Mouse (Mus musculus) intestine, embryonic 16.5 days (tissue): ENCODE measurements at regions not wholly inside any gene's neighbourhood (a gene's known extent, or its start where the extent isn't known, plus 50 kb on each side); places are given as distances from the start of the nearest gene placed in this dataset.

ENCODE experiments used
- ATAC-seq: fragments of 200-750 bp; cut with Nextera tagmentation; 2 replicates; pipeline ENCODE4 v1.8.0; 2017; ENCODE audit warnings: moderate TSS enrichment, moderate library complexity
- H3K27ac ChIP-seq: fragments of 300-500 bp; sonication (generic); 2 replicates; pipeline ENCODE4 v1.5.1; 2014; ENCODE audit warnings: mild to moderate bottlenecking, low read length
- H3K27me3 ChIP-seq: fragments of 300-500 bp; sonication (generic); replicated peaks from 2 replicates; pipeline ENCODE4 v1.6.1; 2014; ENCODE audit warnings: low read length, control low read depth, mixed read lengths; ENCODE audit not compliant: control insufficient read depth, insufficient read depth
- H3K36me3 ChIP-seq: fragments of 300-500 bp; sonication (generic); 2 replicates; pipeline ENCODE4 v1.6.1; 2014; ENCODE audit warnings: low read length, control low read depth; ENCODE audit not compliant: control insufficient read depth, insufficient read depth
- H3K4me1 ChIP-seq: fragments of 300-500 bp; sonication (generic); 2 replicates; pipeline ENCODE4 v1.6.1; 2014; ENCODE audit warnings: low read length, control low read depth, mixed read lengths; ENCODE audit not compliant: control insufficient read depth, insufficient read depth
- H3K4me2 ChIP-seq: fragments of 300-500 bp; sonication (generic); 2 replicates; pipeline ENCODE4 v1.6.1; 2014; ENCODE audit warnings: low read depth, low read length, control low read depth
- H3K4me3 ChIP-seq: fragments of 300-500 bp; sonication (generic); 2 replicates; pipeline ENCODE4 v1.5.1; 2014; ENCODE audit warnings: mild to moderate bottlenecking, low read length
- H3K9ac ChIP-seq: fragments of 300-500 bp; sonication (generic); 2 replicates; pipeline ENCODE4 v1.6.1; 2014; ENCODE audit warnings: low read depth, low read length
- H3K9me3 ChIP-seq: fragments of 300-500 bp; sonication (generic); 2 replicates; pipeline ENCODE4 v1.6.1; 2016; ENCODE audit warnings: low read length, control low read depth; ENCODE audit not compliant: control insufficient read depth
- WGBS: fragments of 180-500 bp; shearing (Covaris S2); extraction: QIAGEN DNeasy Blood & Tissue Kit; methylation state at CpG from one replicate; pipeline ENCODE4 v1.1.7; 2014; 5-methylcytosine and 5-hydroxymethylcytosine counted together

- Histone ChIP-seq H3K9ac (no peak overlapping the region), H3K4me3 (no peak overlapping the region), H3K36me3 (no peaks in the 10 kb centered on the region), H3K4me1 (no peaks in the 10 kb centered on the region), H3K27ac (no peak overlapping the region), H3K4me2 (no peak overlapping the region), H3K9me3 (no peaks in the 10 kb centered on the region), H3K27me3 (no peaks in the 10 kb centered on the region)
- no peak for ATAC-seq
- 59% methylated on average over 2 of the region's 2 CpGs for WGBS
Measured at GRCm38 (mm10) chr8:82498496-82498895, 95.5 kb upstream of the Il15 start.

GRCm38 (mm10) chr8:82477856-82478255 lies 74.8 kb upstream of the Il15 start:
- Histone ChIP-seq H3K4me3 (no peak overlapping the region), H3K27me3 (no peaks in the 10 kb centered on the region), H3K4me1 (no peaks in the 10 kb centered on the region), H3K27ac (no peak overlapping the region), H3K4me2 (no peak overlapping the region), H3K9ac (no peak overlapping the region), H3K9me3 (no peaks in the 10 kb centered on the region), H3K36me3 (no peaks in the 10 kb centered on the region)
- WGBS: 13% methylated on average over 5 of the region's 5 CpGs
- ATAC-seq: no peak

DNA sequence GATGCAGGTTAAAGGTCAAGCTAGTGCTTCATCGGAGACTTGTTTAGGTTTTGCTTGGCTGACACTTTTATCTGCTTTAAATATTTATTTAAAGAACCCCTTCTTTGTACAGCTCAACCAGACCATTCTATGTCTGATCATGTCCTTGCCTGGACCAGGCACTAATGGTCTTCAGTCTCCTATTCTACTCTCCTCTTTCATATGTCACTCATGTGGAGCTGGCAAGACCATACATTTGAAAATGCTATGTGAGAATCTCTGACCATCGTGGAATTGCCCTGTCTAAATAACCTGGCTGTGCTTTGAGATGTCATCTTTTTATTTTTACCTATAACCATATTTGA lies 74.4 kb upstream of the Il15 start:
- H3K4me1 ChIP-seq: no peaks in the 10 kb centered on the region
- no peak overlapping the region for H3K9ac ChIP-seq
- 29% methylated on average over 2 of the region's 2 CpGs for WGBS
- H3K4me2 ChIP-seq: no peak overlapping the region
- H3K9me3 ChIP-seq: no peaks in the 10 kb centered on the region
- H3K27me3 ChIP-seq: no peaks in the 10 kb centered on the region
- no peaks in the 10 kb centered on the region for H3K36me3 ChIP-seq
- no peak overlapping the region for H3K4me3 ChIP-seq
- ATAC-seq: no peak
- no peak overlapping the region for H3K27ac ChIP-seq

DNA sequence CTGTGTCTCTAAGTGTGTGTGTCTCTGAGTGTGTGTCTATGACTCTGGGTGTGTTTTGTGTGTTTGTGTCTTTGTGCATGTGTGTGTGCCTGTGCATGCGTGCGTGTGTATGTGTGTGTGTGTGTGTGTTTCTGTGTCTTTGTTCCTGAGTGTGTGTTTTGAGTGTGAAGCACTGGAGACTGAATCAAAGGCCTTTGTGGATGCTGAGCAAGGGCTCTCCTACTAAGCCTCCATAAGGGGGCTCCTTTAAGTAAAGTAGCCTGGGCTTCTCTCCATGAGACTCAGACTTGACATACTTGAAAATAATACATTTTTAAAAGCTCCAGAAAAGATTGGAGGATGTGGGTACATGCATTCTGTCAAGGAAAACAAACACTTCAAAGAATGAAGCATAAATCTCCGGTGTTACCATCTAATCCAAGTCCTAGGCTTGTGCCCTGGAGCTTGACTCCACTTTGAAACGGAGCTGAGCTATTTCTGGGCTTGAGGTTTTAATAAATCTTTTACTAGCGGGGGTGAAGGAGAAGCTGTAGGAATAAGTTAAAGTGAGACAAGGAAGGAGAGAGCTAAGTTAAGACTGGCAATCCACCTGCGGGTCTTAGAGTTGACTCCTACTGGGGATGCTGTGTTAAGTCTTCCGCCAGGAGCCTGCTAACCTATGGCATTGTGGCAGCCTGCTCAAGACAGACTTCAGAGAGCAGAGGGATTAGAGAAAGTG lies 73.8 kb upstream of the Il15 start:
- H3K36me3 ChIP-seq: no peaks in the 10 kb centered on the region
- no peaks in the 10 kb centered on the region for H3K9me3 ChIP-seq
- WGBS: 58% methylated on average over 7 of the region's 7 CpGs
- ATAC-seq: no peak
- H3K4me1 ChIP-seq: no peaks in the 10 kb centered on the region
- no peak overlapping the region for H3K27ac ChIP-seq
- H3K9ac ChIP-seq: no peak overlapping the region
- no peak overlapping the region for H3K4me2 ChIP-seq
- no peaks in the 10 kb centered on the region for H3K27me3 ChIP-seq
- H3K4me3 ChIP-seq: no peak overlapping the region

GRCm38 (mm10) chr8:82473266-82473665 lies 70.2 kb upstream of the Il15 start:
- no peaks in the 10 kb centered on the region for H3K27me3 ChIP-seq
- ATAC-seq: no peak

GRCm38 (mm10) chr8:82471825-82472224 lies 68.8 kb upstream of the Il15 start:
- H3K27me3 ChIP-seq: no peaks in the 10 kb centered on the region
- no peak overlapping the region for H3K27ac ChIP-seq
- H3K36me3 ChIP-seq: no peaks in the 10 kb centered on the region
- H3K9me3 ChIP-seq: no peaks in the 10 kb centered on the region
- no CpG with 5 or more reads among the region's 1 CpGs for WGBS
- no peak for ATAC-seq
- no peak overlapping the region for H3K4me3 ChIP-seq
- H3K4me2 ChIP-seq: no peak overlapping the region
- H3K9ac ChIP-seq: no peak overlapping the region
- no peaks in the 10 kb centered on the region for H3K4me1 ChIP-seq

More at GRCm38 (mm10) chr8:82473266-82473665, 70.2 kb upstream of the Il15 start:
- Histone ChIP-seq H3K36me3 (no peaks in the 10 kb centered on the region), H3K9me3 (no peaks in the 10 kb centered on the region), H3K4me2 (no peak overlapping the region), H3K27ac (no peak overlapping the region), H3K4me1 (no peaks in the 10 kb centered on the region), H3K4me3 (no peak overlapping the region), H3K9ac (no peak overlapping the region)
- WGBS: 76% methylated on average over 2 of the region's 2 CpGs

DNA sequence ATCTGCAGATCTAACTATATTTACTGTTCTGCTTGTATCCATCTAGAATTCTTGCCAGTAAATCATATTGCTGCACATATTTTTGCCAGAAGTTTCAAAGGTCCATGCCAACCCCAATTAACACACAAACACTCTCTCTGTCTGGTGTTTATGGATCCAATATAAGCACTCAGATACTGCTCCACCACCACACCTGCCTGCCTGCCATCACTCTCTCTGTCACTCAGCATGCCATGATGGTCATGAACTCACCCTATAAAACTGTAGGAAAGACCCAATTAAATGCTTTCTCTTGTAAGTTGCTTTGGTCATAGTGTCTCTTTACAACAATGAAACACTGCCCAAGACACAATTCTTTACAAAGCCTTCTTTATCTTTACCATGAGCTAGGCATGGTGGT lies 66.8 kb upstream of the Il15 start:
- no peak overlapping the region for H3K4me2 ChIP-seq
- H3K27me3 ChIP-seq: no peaks in the 10 kb centered on the region
- no peak overlapping the region for H3K4me3 ChIP-seq
- no peaks in the 10 kb centered on the region for H3K9me3 ChIP-seq
- H3K4me1 ChIP-seq: no peaks in the 10 kb centered on the region
- H3K27ac ChIP-seq: no peak overlapping the region
- no peaks in the 10 kb centered on the region for H3K36me3 ChIP-seq
- H3K9ac ChIP-seq: no peak overlapping the region
- no peak for ATAC-seq

DNA sequence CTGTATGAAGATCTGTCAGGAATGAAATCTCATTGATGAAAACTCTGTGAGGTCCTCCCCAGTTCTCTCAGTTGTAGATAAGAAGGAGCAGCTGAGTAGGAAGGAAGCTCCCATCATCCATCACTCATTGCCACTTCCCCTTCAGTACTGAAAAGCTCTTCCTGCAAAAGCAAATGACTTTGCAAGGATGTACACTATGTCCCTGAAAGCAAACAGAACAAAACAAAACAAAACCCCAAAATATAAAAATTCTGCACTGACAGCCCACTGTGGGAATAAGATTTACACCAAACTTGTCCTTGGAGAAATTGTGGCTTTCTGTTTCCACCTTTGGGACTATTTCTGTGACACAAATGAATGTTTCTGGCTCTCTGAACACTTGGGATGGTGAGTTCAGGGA lies 59.8 kb upstream of the Il15 start:
- no peak for ATAC-seq
- Histone ChIP-seq H3K4me1 (no peaks in the 10 kb centered on the region), H3K4me2 (no peak overlapping the region), H3K4me3 (no peak overlapping the region), H3K27ac (no peak overlapping the region), H3K9me3 (no peaks in the 10 kb centered on the region), H3K9ac (no peak overlapping the region), H3K36me3 (no peaks in the 10 kb centered on the region), H3K27me3 (no peaks in the 10 kb centered on the region)

GRCm38 (mm10) chr8:82459007-82459406 lies 56.0 kb upstream of the Il15 start:
- H3K4me2 ChIP-seq: no peak overlapping the region
- H3K9me3 ChIP-seq: no peaks in the 10 kb centered on the region
- H3K36me3 ChIP-seq: no peaks in the 10 kb centered on the region
- H3K27ac ChIP-seq: no peak overlapping the region
- H3K27me3 ChIP-seq: no peaks in the 10 kb centered on the region
- H3K9ac ChIP-seq: no peak overlapping the region
- no peak for ATAC-seq
- no peaks in the 10 kb centered on the region for H3K4me1 ChIP-seq
- H3K4me3 ChIP-seq: no peak overlapping the region

DNA sequence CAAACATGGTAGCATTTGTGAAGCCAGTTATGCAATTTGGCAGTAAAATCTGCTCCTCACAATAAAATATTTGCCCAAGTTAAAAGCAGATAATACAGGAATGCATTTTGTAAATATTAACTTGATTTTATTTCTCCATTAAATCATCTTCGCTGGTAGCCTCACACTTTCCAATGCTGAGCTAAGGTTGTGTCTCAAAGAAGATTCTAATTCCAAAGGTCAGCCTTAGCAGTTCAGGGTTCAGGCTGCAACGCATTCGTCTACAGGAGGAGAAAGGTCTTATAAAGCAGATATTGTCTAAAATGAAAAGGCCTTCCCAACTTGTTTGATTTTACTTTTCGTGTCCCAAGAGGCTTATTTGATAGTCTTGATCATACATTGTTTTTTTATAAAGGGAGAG lies 51.0 kb upstream of the Il15 start:
- H3K36me3 ChIP-seq: no peaks in the 10 kb centered on the region
- 63% methylated on average over 4 of the region's 4 CpGs for WGBS
- H3K4me2 ChIP-seq: no peak overlapping the region
- H3K4me1 ChIP-seq: no peaks in the 10 kb centered on the region
- no peak overlapping the region for H3K27ac ChIP-seq
- no peak overlapping the region for H3K4me3 ChIP-seq
- H3K9ac ChIP-seq: no peak overlapping the region
- no peak for ATAC-seq
- H3K9me3 ChIP-seq: no peaks in the 10 kb centered on the region
- H3K27me3 ChIP-seq: no peaks in the 10 kb centered on the region
